Mouse (Mus musculus) limb, embryonic 10.5 days (tissue): ENCODE measurements around the gene Cnot9. TPM values are rescaled to one million over a fixed set of nuclear protein-coding genes. Genes with fewer than 3 reads are reported as not detected.
"Not testable (repeated sequence)": the region's sequence is repeated elsewhere in the genome, so short reads cannot be mapped to it uniquely, and the experiment has no call there.

Source experiments
- DNase-seq: peaks from one replicate; pipeline ENCODE4 v3.0.0-alpha.2; 2017; ENCODE audit warnings: low spot score
- H3K27ac ChIP-seq: fragments of 300-500 bp; sonication (generic); 2 replicates; pipeline ENCODE4 v1.5.1; 2016; ENCODE audit warnings: mild to moderate bottlenecking
- H3K27me3 ChIP-seq: fragments of 300-500 bp; sonication (generic); 2 replicates; pipeline ENCODE4 v1.6.1; 2016; ENCODE audit warnings: low read depth, mild to moderate bottlenecking; ENCODE audit not compliant: poor library complexity, severe bottlenecking
- H3K36me3 ChIP-seq: fragments of 300-500 bp; sonication (generic); 2 replicates; pipeline ENCODE4 v1.6.1; 2016; ENCODE audit warnings: mild to moderate bottlenecking, moderate library complexity
- H3K4me1 ChIP-seq: fragments of 300-500 bp; sonication (generic); 2 replicates; pipeline ENCODE4 v1.6.1; 2016
- H3K4me3 ChIP-seq: fragments of 300-500 bp; sonication (generic); 2 replicates; pipeline ENCODE4 v1.5.1; 2016; ENCODE audit warnings: mild to moderate bottlenecking, moderate library complexity
- H3K9me3 ChIP-seq: fragments of 300-500 bp; sonication (generic); replicated peaks from 2 replicates; pipeline ENCODE4 v1.6.1; 2016; ENCODE audit warnings: mild to moderate bottlenecking
- WGBS: fragments of 180-500 bp; shearing (Covaris S2); methylation state at CpG from one replicate; pipeline ENCODE4 v1.1.7; 2016; 5-methylcytosine and 5-hydroxymethylcytosine counted together
- polyA plus RNA-seq: library from polyadenylated mRNA; unstranded; fragments of >200 nt; fragmentation: Nextera tagmentation; extraction: Ambion mirVana; gene quantifications from 2 replicates; pipeline ENCODE4 v1.2.1, GENCODE M21; 2016

Gene Cnot9
- polyA plus RNA-seq, result 116 and 121 TPM in 2 replicates

- peak within 1 kb of the TSS; percentile 96 for H3K27ac ChIP-seq
- peak within 1 kb of the TSS; percentile 82 for H3K4me3 ChIP-seq
- H3K36me3 ChIP-seq, result peaks cover 50% of the 10 kb centered on the region
- WGBS, result under 1% methylated on average over 64 of the region's 64 CpGs
- no peaks in the 10 kb centered on the region for H3K9me3 ChIP-seq
- peak; percentile 100 for DNase-seq
- no peaks in the 10 kb centered on the region for H3K27me3 ChIP-seq
- peaks cover 20% of the 10 kb centered on the region for H3K4me1 ChIP-seq
These were observed at the start of gene Cnot9 for GRCm38 (mm10) chr1:74505721-74506464. Gene Cnot9 (plus strand): TSS chr1:74506058.

GRCm38 (mm10) chr1:74460273-74460672 is 45.6 kb upstream of the Cnot9 start:
- no peaks in the 10 kb centered on the region for H3K9me3 ChIP-seq
- DNase-seq, result no peak
- no peak overlapping the region for H3K4me3 ChIP-seq
- no peak overlapping the region for H3K27ac ChIP-seq
- 80% methylated on average over 2 of the region's 2 CpGs for WGBS
- H3K27me3 ChIP-seq, result no peaks in the 10 kb centered on the region
- H3K36me3 ChIP-seq, result peaks cover 95% of the 10 kb centered on the region
- H3K4me1 ChIP-seq, result no peaks in the 10 kb centered on the region

GRCm38 (mm10) chr1:74485792-74486191 is 20.1 kb upstream of the Cnot9 start:
- Histone ChIP-seq H3K27me3 (no peaks in the 10 kb centered on the region), H3K4me1 (no peaks in the 10 kb centered on the region), H3K36me3 (peaks cover 98% of the 10 kb centered on the region), H3K9me3 (no peaks in the 10 kb centered on the region), H3K4me3 (no peak overlapping the region), H3K27ac (no peak overlapping the region)
- no peak for DNase-seq
- 97% methylated on average over 5 of the region's 5 CpGs for WGBS

GRCm38 (mm10) chr1:74501106-74501505 is 4.8 kb upstream of the Cnot9 start:
- no peak overlapping the region for H3K4me3 ChIP-seq
- peaks cover 10% of the 10 kb centered on the region for H3K4me1 ChIP-seq
- peaks cover 50% of the 10 kb centered on the region for H3K36me3 ChIP-seq
- no peaks in the 10 kb centered on the region for H3K9me3 ChIP-seq
- H3K27ac ChIP-seq, result no peak overlapping the region
- no peak for DNase-seq
- 95% methylated on average over 1 of the region's 1 CpGs for WGBS
- no peaks in the 10 kb centered on the region for H3K27me3 ChIP-seq

- Histone ChIP-seq H3K27ac (peak overlapping the region; percentile 96), H3K4me1 (peaks cover 20% of the 10 kb centered on the region), H3K4me3 (peak overlapping the region; percentile 82), H3K27me3 (no peaks in the 10 kb centered on the region), H3K36me3 (peaks cover 47% of the 10 kb centered on the region), H3K9me3 (no peaks in the 10 kb centered on the region)
- WGBS, result under 1% methylated on average over 22 of the region's 22 CpGs
- no peak for DNase-seq
These were observed 501 bp upstream of the Cnot9 start for GRCm38 (mm10) chr1:74505393-74505720.

GRCm38 (mm10) chr1:74506471-74506881 is 618 bp downstream of the Cnot9 start:
- peak overlapping the region; percentile 96 for H3K27ac ChIP-seq
- H3K27me3 ChIP-seq, result no peaks in the 10 kb centered on the region
- peaks cover 20% of the 10 kb centered on the region for H3K4me1 ChIP-seq
- peak overlapping the region; percentile 82 for H3K4me3 ChIP-seq
- peaks cover 54% of the 10 kb centered on the region for H3K36me3 ChIP-seq
- H3K9me3 ChIP-seq, result no peaks in the 10 kb centered on the region
- peak; percentile 90 for DNase-seq
- under 1% methylated on average over 34 of the region's 34 CpGs for WGBS

- Histone ChIP-seq H3K9me3 (no peaks in the 10 kb centered on the region), H3K27me3 (no peaks in the 10 kb centered on the region), H3K27ac (peak overlapping the region; percentile 96; the same call in 1 of the 2 replicates), H3K4me3 (peak overlapping the region; percentile 82), H3K4me1 (peaks cover 20% of the 10 kb centered on the region), H3K36me3 (peaks cover 56% of the 10 kb centered on the region)
- no peak for DNase-seq
- WGBS, result 94% methylated on average over 2 of the region's 2 CpGs
These were observed 1.9 kb downstream of the Cnot9 start for GRCm38 (mm10) chr1:74507780-74508179.

GRCm38 (mm10) chr1:74511306-74511705 is 5.4 kb downstream of the Cnot9 start:
- DNase-seq, result no peak
- Histone ChIP-seq H3K27me3 (no peaks in the 10 kb centered on the region), H3K36me3 (peaks cover 85% of the 10 kb centered on the region), H3K4me3 (no peak overlapping the region), H3K27ac (no peak overlapping the region), H3K9me3 (no peaks in the 10 kb centered on the region), H3K4me1 (peaks cover 10% of the 10 kb centered on the region)
- 94% methylated on average over 5 of the region's 5 CpGs for WGBS

GRCm38 (mm10) chr1:74512999-74513398 is 7.1 kb downstream of the Cnot9 start:
- H3K9me3 ChIP-seq, H3K27me3 ChIP-seq, H3K4me1 ChIP-seq, H3K4me3 ChIP-seq, DNase-seq, H3K27ac ChIP-seq: not testable (repeated sequence)
- 92% methylated on average over 1 of the region's 1 CpGs for WGBS
- H3K36me3 ChIP-seq, result peaks cover 92% of the 10 kb centered on the region

GRCm38 (mm10) chr1:74519875-74520274 is 14.0 kb downstream of the Cnot9 start:
- no peak overlapping the region for H3K27ac ChIP-seq

GRCm38 (mm10) chr1:74524746-74525145 is 18.9 kb downstream of the Cnot9 start:
- 91% methylated on average over 4 of the region's 4 CpGs for WGBS
- H3K36me3 ChIP-seq, result peaks cover 100% of the 10 kb centered on the region

More at GRCm38 (mm10) chr1:74519875-74520274, 14.0 kb downstream of the Cnot9 start:
- Histone ChIP-seq H3K36me3 (peaks cover 96% of the 10 kb centered on the region), H3K27me3 (no peaks in the 10 kb centered on the region), H3K9me3 (no peaks in the 10 kb centered on the region), H3K4me3 (no peak overlapping the region), H3K4me1 (no peaks in the 10 kb centered on the region)
- no peak for DNase-seq

GRCm38 (mm10) chr1:74528589-74528988 is 22.7 kb downstream of the Cnot9 start:
- Histone ChIP-seq H3K4me3 (no peak overlapping the region), H3K36me3 (peaks cover 95% of the 10 kb centered on the region)
- WGBS, result 97% methylated on average over 7 of the region's 7 CpGs

More at GRCm38 (mm10) chr1:74524746-74525145, 18.9 kb downstream of the Cnot9 start:
- Histone ChIP-seq H3K4me3 (no peak overlapping the region), H3K27me3 (no peaks in the 10 kb centered on the region), H3K4me1 (no peaks in the 10 kb centered on the region), H3K9me3 (no peaks in the 10 kb centered on the region), H3K27ac (no peak overlapping the region)
- no peak for DNase-seq

GRCm38 (mm10) chr1:74538650-74539049 is 32.8 kb downstream of the Cnot9 start:
- H3K9me3 ChIP-seq, result no peaks in the 10 kb centered on the region
- no peak overlapping the region for H3K27ac ChIP-seq
- no peak for DNase-seq
- peaks cover 10% of the 10 kb centered on the region for H3K4me1 ChIP-seq
- no peaks in the 10 kb centered on the region for H3K27me3 ChIP-seq
- no peaks in the 10 kb centered on the region for H3K36me3 ChIP-seq
- H3K4me3 ChIP-seq, result no peak overlapping the region

More at GRCm38 (mm10) chr1:74528589-74528988, 22.7 kb downstream of the Cnot9 start:
- DNase-seq, result no peak
- no peak overlapping the region for H3K27ac ChIP-seq
- no peaks in the 10 kb centered on the region for H3K27me3 ChIP-seq
- H3K4me1 ChIP-seq, result no peaks in the 10 kb centered on the region
- H3K9me3 ChIP-seq, result no peaks in the 10 kb centered on the region
